Mouse (Mus musculus) neutrophil, adult 5-6 weeks (primary cell): ENCODE measurements around the gene Slc12a1. TPM values are rescaled to one million over a fixed set of nuclear protein-coding genes. Genes with fewer than 3 reads are reported as not detected.

Source experiments
- ATAC-seq: fragments of 151-379, 151-347 bp; 2 replicates; pipeline ENCODE4 v1.8.0; 2017; ENCODE audit warnings: mild to moderate bottlenecking, moderate TSS enrichment; ENCODE audit not compliant: insufficient number of reproducible peaks, poor library complexity, low FRiP score, severe bottlenecking; ENCODE audit errors: extremely low read depth
- total RNA-seq: library from RNA; stranded (forward); fragments of 200-1000 nt; gene quantifications from 2 replicates; pipeline ENCODE4 v1.2.3, GENCODE M21; 2017

The Slc12a1 gene
- total RNA-seq, 1 experiment from 2014 or later, result not detected

- no peak for ATAC-seq
These were observed 97.0 kb downstream of the Slc12a1 start for GRCm38 (mm10) chr2:125249339-125249738.

GRCm38 (mm10) chr2:125249874-125250273 is 97.6 kb downstream of the Slc12a1 start:
- no peak for ATAC-seq

GRCm38 (mm10) chr2:125251781-125252180 is 99.5 kb downstream of the Slc12a1 start:
- no peak for ATAC-seq

GRCm38 (mm10) chr2:125252275-125252674 is 100.0 kb downstream of the Slc12a1 start:
- ATAC-seq, result no peak

- no peak for ATAC-seq
These were observed 101.4 kb downstream of the Slc12a1 start for GRCm38 (mm10) chr2:125253699-125254098.

GRCm38 (mm10) chr2:125254630-125255029 is 102.3 kb downstream of the Slc12a1 start:
- no peak for ATAC-seq

GRCm38 (mm10) chr2:125255886-125256285 is 103.6 kb downstream of the Slc12a1 start:
- ATAC-seq, result no peak

GRCm38 (mm10) chr2:125259230-125260120 is 107.2 kb downstream of the Slc12a1 start:
- no peak for ATAC-seq

- ATAC-seq, result no peak
These were observed 108.0 kb downstream of the Slc12a1 start for GRCm38 (mm10) chr2:125260326-125260725.

GRCm38 (mm10) chr2:125263056-125263455 is 110.8 kb downstream of the Slc12a1 start:
- no peak for ATAC-seq

- ATAC-seq, result no peak
These were observed 111.4 kb downstream of the Slc12a1 start for GRCm38 (mm10) chr2:125263753-125264152.

GRCm38 (mm10) chr2:125268876-125269275 is 116.6 kb downstream of the Slc12a1 start:
- ATAC-seq, result no peak

GRCm38 (mm10) chr2:125275617-125276016 is 123.3 kb downstream of the Slc12a1 start:
- ATAC-seq, result no peak

- no peak for ATAC-seq
These were observed 124.4 kb downstream of the Slc12a1 start for GRCm38 (mm10) chr2:125276692-125277091.

GRCm38 (mm10) chr2:125278474-125278873 is 126.2 kb downstream of the Slc12a1 start:
- ATAC-seq, result no peak

Other genes with a start within 250 kb of the Slc12a1 start
- gene Slc24a5, start 84.4 kb upstream of the Slc12a1 start, total RNA-seq, result 0.58 and 0.61 TPM in 2 replicates
- gene Myef2, start 28.8 kb upstream of the Slc12a1 start, total RNA-seq, result 37.9 and 39.4 TPM in 2 replicates
- not detected in 2 replicates for gene Ctxn2, start 15.8 kb upstream of the Slc12a1 start, total RNA-seq
- gene Dut, start 94.7 kb downstream of the Slc12a1 start, total RNA-seq, result 11.3 and 17.1 TPM in 2 replicates